23 mouse cellular contexts compared by ENCODE assay signal in genomic region chr9:99042641-99043040, GRCm38 (mm10). TPM values are rescaled to one million over a fixed set of nuclear protein-coding genes. Genes with fewer than 3 reads are reported as not detected.
DNase-seq lines count a peak whose midpoint lies in the region; ATAC-seq and TF ChIP-seq lines count a peak whose summit lies in the region.
"Had no signal": no experiment of that assay in that cellular context is flagged by ENCODE, and none has a peak within 500 bp of the region (broad histone marks: within the 10 kb centered on the region; RNA-seq: fewer than 3 reads in every experiment).

No protein-coding gene starts in this region.

- DNase-seq in midbrain, embryonic 11.5 days (ENCODE audit: low spot score, missing footprints), result peak; percentile 35
- no peak for DNase-seq in midbrain, embryonic 10.5 days (ENCODE audit: low spot score)
- no peak for DNase-seq in cerebellum, adult 8-10 months
- DNase-seq in cerebellum, adult 2 months, result no peak
- DNase-seq: adrenal gland, adult 2 months; adrenal gland, postnatal 10 days; adrenal gland, postnatal 25 days; cerebellum, adult 11 months; cerebellum, adult 18-20 months; cerebellum, adult 9-11 months; cerebellum, postnatal 14 days; cerebellum, postnatal 36 days; embryo, embryonic 11 days had no signal

- H3K27me3 ChIP-seq in midbrain, embryonic 11.5 days (ENCODE audit: control insufficient read depth, insufficient read depth, low read length), result no peaks in the 10 kb centered on the region
- no peaks in the 10 kb centered on the region for H3K27me3 ChIP-seq in midbrain, embryonic 10.5 days (ENCODE audit: low read depth, poor library complexity, severe bottlenecking)
- H3K27me3 ChIP-seq in small intestine, adult 2 months (ENCODE audit: control insufficient read depth, insufficient read depth, low read length), result no peaks in the 10 kb centered on the region
- no peaks in the 10 kb centered on the region for H3K27me3 ChIP-seq in cerebellum, adult 2 months (ENCODE audit: control insufficient read depth, insufficient read depth, low read length)
- H3K27me3 ChIP-seq: embryonic facial prominence, embryonic 13.5 days; embryonic facial prominence, embryonic 15.5 days; forebrain, embryonic 12.5 days had no signal

- H3K4me2 ChIP-seq in midbrain, embryonic 11.5 days, result no peak overlapping the region
- H3K4me2 ChIP-seq: embryonic facial prominence, embryonic 13.5 days; embryonic facial prominence, embryonic 15.5 days; forebrain, embryonic 12.5 days had no signal

- WGBS in midbrain, embryonic 11.5 days, result 91% methylated on average over 4 of the region's 4 CpGs
- 94% methylated on average over 4 of the region's 4 CpGs for WGBS in midbrain, embryonic 10.5 days
- WGBS in small intestine, adult 2 months, result 79% methylated on average over 4 of the region's 4 CpGs
- WGBS in cerebellum, adult 2 months, result 94% methylated on average over 4 of the region's 4 CpGs

- H3K9ac ChIP-seq in midbrain, embryonic 11.5 days (ENCODE audit: low read length), result no peak overlapping the region
- H3K9ac ChIP-seq: embryonic facial prominence, embryonic 13.5 days; embryonic facial prominence, embryonic 15.5 days; forebrain, embryonic 12.5 days had no signal

- no peak for TF ChIP-seq CTCF in small intestine, adult 2 months (IDR thresholded peaks at IDR 0.05; ENCODE audit: extremely low read depth, insufficient read length, insufficient replicate concordance, low read depth, low read length)
- TF ChIP-seq CTCF in cerebellum, adult 2 months (IDR thresholded peaks at IDR 0.05; ENCODE audit: borderline replicate concordance, insufficient read depth, low read depth, low read length), result no peak

- no peak for TF ChIP-seq POLR2A in small intestine, adult 2 months (IDR thresholded peaks at IDR 0.05; ENCODE audit: low read depth, low read length)
- no peak for TF ChIP-seq POLR2A in cerebellum, adult 2 months (IDR thresholded peaks at IDR 0.05; ENCODE audit: borderline replicate concordance, insufficient read depth, low read length)

- no peaks in the 10 kb centered on the region for H3K36me3 ChIP-seq in midbrain, embryonic 11.5 days (ENCODE audit: control insufficient read depth, insufficient read depth, low read length)
- peaks cover 35% of the 10 kb centered on the region for H3K36me3 ChIP-seq in midbrain, embryonic 10.5 days
- peaks cover 30% of the 10 kb centered on the region for H3K36me3 ChIP-seq in small intestine, adult 2 months (ENCODE audit: control insufficient read depth, insufficient read depth, low read length)

- H3K4me1 ChIP-seq in midbrain, embryonic 11.5 days (ENCODE audit: control insufficient read depth, insufficient read depth, low read length), result no peaks in the 10 kb centered on the region
- peaks cover 4% of the 10 kb centered on the region; the same call in 1 of the 2 replicates for H3K4me1 ChIP-seq in midbrain, embryonic 10.5 days
- H3K4me1 ChIP-seq in small intestine, adult 2 months (ENCODE audit: control insufficient read depth, insufficient read depth, insufficient read length, low read length), result no peaks in the 10 kb centered on the region
- H3K4me1 ChIP-seq in cerebellum, adult 2 months (ENCODE audit: control insufficient read depth, insufficient read depth, low read length), result peaks cover 8% of the 10 kb centered on the region
- H3K4me1 ChIP-seq: embryonic facial prominence, embryonic 13.5 days; embryonic facial prominence, embryonic 15.5 days; forebrain, embryonic 10.5 days had no signal

- no peak overlapping the region for H3K4me3 ChIP-seq in midbrain, embryonic 11.5 days (ENCODE audit: low read depth, low read length)
- H3K4me3 ChIP-seq in midbrain, embryonic 10.5 days, result no peak overlapping the region
- H3K4me3 ChIP-seq in small intestine, adult 2 months (ENCODE audit: low read depth, low read length), result no peak overlapping the region
- H3K4me3 ChIP-seq in cerebellum, adult 2 months (replicated peaks; ENCODE audit: insufficient read depth, low read depth, low read length), result no peak overlapping the region
- H3K4me3 ChIP-seq: embryonic facial prominence, embryonic 13.5 days; embryonic facial prominence, embryonic 15.5 days; erythroblast, embryonic 14.5 days; forebrain, embryonic 10.5 days; forebrain, embryonic 12.5 days had no signal

- H3K9me3 ChIP-seq in midbrain, embryonic 11.5 days (ENCODE audit: control insufficient read depth, low read length), result no peaks in the 10 kb centered on the region
- H3K9me3 ChIP-seq in midbrain, embryonic 10.5 days (replicated peaks), result no peaks in the 10 kb centered on the region
- H3K9me3 ChIP-seq: embryonic facial prominence, embryonic 13.5 days; embryonic facial prominence, embryonic 15.5 days; forebrain, embryonic 10.5 days; forebrain, embryonic 12.5 days had no signal

- H3K27ac ChIP-seq in midbrain, embryonic 11.5 days (ENCODE audit: low read depth, low read length), result no peak overlapping the region
- H3K27ac ChIP-seq in midbrain, embryonic 10.5 days (replicated peaks), result no peak overlapping the region
- H3K27ac ChIP-seq in small intestine, adult 2 months (ENCODE audit: insufficient read depth, low read depth, low read length), result 0 out of 2 replicates have a peak overlapping the region, but pooled peaks have one; percentile 9
- H3K27ac ChIP-seq in cerebellum, adult 2 months (ENCODE audit: insufficient read depth, low read length), result no peak overlapping the region
- H3K27ac ChIP-seq: embryonic facial prominence, embryonic 13.5 days; embryonic facial prominence, embryonic 15.5 days; forebrain, embryonic 10.5 days; forebrain, embryonic 12.5 days had no signal

- no peak for ATAC-seq in midbrain, embryonic 11.5 days (ENCODE audit: low FRiP score)
- ATAC-seq: forebrain, embryonic 14.5 days; forebrain, embryonic 16.5 days had no signal

RNA-seq across cellular contexts. Expression of gene Gm1123, which starts 7.1 kb away (rescaled TPM):
- 0.08 TPM in 1 of 2 replicates, not detected in the other for polyA plus RNA-seq in midbrain, embryonic 11.5 days (2014; fragmentation: Nextera tagmentation; extraction: Ambion mirVana)
- 0.09 TPM in 1 of 2 replicates, not detected in the other for polyA plus RNA-seq in midbrain, embryonic 10.5 days (2016; fragmentation: Nextera tagmentation; extraction: Ambion mirVana)
- 39.4 and 90.3 TPM in 2 replicates for polyA plus RNA-seq in small intestine, adult 2 months (2012; rRNA removed)
- 0.07 TPM in 1 of 2 replicates, not detected in the other for polyA plus RNA-seq in cerebellum, adult 2 months (2012; rRNA removed)
- polyA plus RNA-seq: adrenal gland, adult 2 months; C2C12; embryonic facial prominence, embryonic 11.5 days; embryonic facial prominence, embryonic 13.5 days; embryonic facial prominence, embryonic 15.5 days; erythroblast, embryonic 14.5 days; forebrain, embryonic 10.5 days; forebrain, embryonic 12.5 days; forebrain, embryonic 14.5 days; forebrain, embryonic 16.5 days had no signal

RNA-seq across cellular contexts. Expression of gene Faim, which starts 56.5 kb away (rescaled TPM):
- polyA plus RNA-seq in midbrain, embryonic 11.5 days (2014; fragmentation: Nextera tagmentation; extraction: Ambion mirVana), result 87.3 and 91.8 TPM in 2 replicates
- 73.5 and 81.5 TPM in 2 replicates for polyA plus RNA-seq in midbrain, embryonic 10.5 days (2016; fragmentation: Nextera tagmentation; extraction: Ambion mirVana)
- 0.85 and 1.2 TPM in 2 replicates for polyA plus RNA-seq in small intestine, adult 2 months (2012; rRNA removed)
- 37.7 and 37.8 TPM in 2 replicates for polyA plus RNA-seq in cerebellum, adult 2 months (2012; rRNA removed)

Comparison
In these comparisons a context has a peak if more than half of its experiments do, and no peak if none do; other contexts are left out.
1. RNA of gene Gm1123, which starts 7.1 kb away (polyA plus RNA-seq): 39.4 to 90.3 TPM in small intestine, adult 2 months; 0.08 TPM in midbrain, embryonic 11.5 days, 0.07 TPM in cerebellum, adult 2 months and 0.09 TPM in midbrain, embryonic 10.5 days; every median in the first group is over 10 times any median in the second.
2. RNA of gene Faim, which starts 56.5 kb away (polyA plus RNA-seq): 87.3 to 91.8 TPM in midbrain, embryonic 11.5 days, 73.5 to 81.5 TPM in midbrain, embryonic 10.5 days and 37.7 to 37.8 TPM in cerebellum, adult 2 months; 0.85 to 1.2 TPM in small intestine, adult 2 months; every median in the first group is over 10 times any median in the second.